Mouse (Mus musculus) heart, postnatal 0 days (tissue): ENCODE measurements at regions not wholly inside any gene's neighbourhood (a gene's known extent, or its start where the extent isn't known, plus 50 kb on each side); places are given as distances from the start of the nearest gene placed in this dataset.
A peak's percentile ranks its signal among the peaks of the same experiment; 100 is the strongest.

ENCODE experiments used
- ATAC-seq: fragments of 200-750 bp; cut with Nextera tagmentation; 2 replicates; pipeline ENCODE4 v1.8.0; 2017; ENCODE audit warnings: low read depth, moderate number of reproducible peaks, moderate library complexity; ENCODE audit not compliant: insufficient read depth
- DNase-seq: peaks from one replicate; pipeline ENCODE4 v3.0.0-alpha.2; 2016; ENCODE audit warnings: low spot score
- H3K27ac ChIP-seq: fragments of 300-500 bp; sonication (generic); 2 replicates; pipeline ENCODE4 v1.5.1; 2014; ENCODE audit warnings: low read depth, mild to moderate bottlenecking
- H3K27me3 ChIP-seq: fragments of 300-500 bp; sonication (generic); 2 replicates; pipeline ENCODE4 v1.6.1; 2014; ENCODE audit warnings: low read length, mixed read lengths; ENCODE audit not compliant: control insufficient read depth, insufficient read depth
- H3K36me3 ChIP-seq: fragments of 300-500 bp; sonication (generic); replicated peaks from 2 replicates; pipeline ENCODE4 v1.6.1; 2014; ENCODE audit warnings: low read length, mixed read lengths; ENCODE audit not compliant: control insufficient read depth, insufficient read depth
- H3K4me1 ChIP-seq: fragments of 300-500 bp; sonication (generic); 2 replicates; pipeline ENCODE4 v1.6.1; 2014; ENCODE audit warnings: antibody characterized with exemption; ENCODE audit not compliant: control insufficient read depth, insufficient read depth
- H3K4me2 ChIP-seq: fragments of 300-500 bp; sonication (generic); 2 replicates; pipeline ENCODE4 v1.6.1; 2014; ENCODE audit warnings: low read depth, mild to moderate bottlenecking, low read length, moderate library complexity
- H3K4me3 ChIP-seq: fragments of 300-500 bp; sonication (generic); 2 replicates; pipeline ENCODE4 v1.5.1; 2014; ENCODE audit warnings: low read depth, low read length
- H3K9ac ChIP-seq: fragments of 300-500 bp; sonication (generic); replicated peaks from 2 replicates; pipeline ENCODE4 v1.6.1; 2014; ENCODE audit warnings: low read depth, low read length, mixed read lengths
- H3K9me3 ChIP-seq: fragments of 300-500 bp; sonication (generic); replicated peaks from 2 replicates; pipeline ENCODE4 v1.6.1; 2016; ENCODE audit warnings: low read length; ENCODE audit not compliant: control insufficient read depth
- CTCF ChIP-seq: IDR thresholded peaks from 2 replicates; pipeline ENCODE4 v1.5.1; 2016; ENCODE audit warnings: antibody characterized with exemption, control low read depth, low read depth
- EP300 ChIP-seq: IDR thresholded peaks from 2 replicates; pipeline ENCODE4 v1.6.1; 2016; ENCODE audit warnings: antibody characterized with exemption, low read depth
- WGBS: fragments of 180-500 bp; shearing (Covaris S2); extraction: QIAGEN DNeasy Blood & Tissue Kit; methylation state at CpG from one replicate; pipeline ENCODE4 v1.1.7; 2014; 5-methylcytosine and 5-hydroxymethylcytosine counted together

- TF ChIP-seq CTCF (no peak), EP300 (no peak)
- 86% methylated on average over 4 of the region's 4 CpGs for WGBS
- Histone ChIP-seq H3K36me3 (no peaks in the 10 kb centered on the region), H3K4me3 (no peak overlapping the region), H3K4me2 (no peak overlapping the region), H3K9me3 (no peaks in the 10 kb centered on the region), H3K27me3 (no peaks in the 10 kb centered on the region), H3K27ac (no peak overlapping the region), H3K9ac (no peak overlapping the region), H3K4me1 (0 out of 2 replicates have a peak, but pooled peaks cover 6% of the 10 kb centered on the region)
- no peak for DNase-seq
- ATAC-seq = no peak
Observed at GRCm38 (mm10) chr12:52379245-52379644, 124.5 kb upstream of the Arhgap5 start.

DNA sequence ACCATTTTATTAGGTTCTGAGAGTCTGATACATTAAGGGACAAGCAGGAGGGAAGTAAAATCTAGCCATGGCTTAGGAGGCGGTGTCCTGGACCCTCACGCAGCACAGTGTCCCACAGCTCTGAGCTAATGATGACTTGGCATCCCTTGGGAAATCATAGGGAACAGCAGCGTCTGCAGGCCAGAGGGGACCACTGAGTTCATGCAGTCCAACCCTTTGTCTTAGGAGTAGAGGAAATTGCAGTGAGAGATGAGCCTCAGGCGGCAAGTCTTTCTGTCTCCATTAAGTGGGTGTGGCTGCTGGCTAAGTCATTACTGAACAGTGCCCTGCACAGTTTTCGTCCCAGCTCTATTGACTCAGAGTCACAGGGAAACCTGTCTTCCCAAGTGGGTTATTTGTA lies 123.8 kb upstream of the Arhgap5 start:
- ATAC-seq (no peak), DNase-seq (no peak)
- H3K27me3 ChIP-seq = no peaks in the 10 kb centered on the region
- no peak overlapping the region for H3K9ac ChIP-seq
- H3K4me2 ChIP-seq = no peak overlapping the region
- no peaks in the 10 kb centered on the region for H3K9me3 ChIP-seq
- WGBS = 71% methylated on average over 5 of the region's 5 CpGs
- no peaks in the 10 kb centered on the region for H3K36me3 ChIP-seq
- H3K4me3 ChIP-seq = no peak overlapping the region
- TF ChIP-seq CTCF (no peak), EP300 (no peak)
- H3K4me1 ChIP-seq = 0 out of 2 replicates have a peak, but pooled peaks cover 6% of the 10 kb centered on the region
- no peak overlapping the region for H3K27ac ChIP-seq

DNA sequence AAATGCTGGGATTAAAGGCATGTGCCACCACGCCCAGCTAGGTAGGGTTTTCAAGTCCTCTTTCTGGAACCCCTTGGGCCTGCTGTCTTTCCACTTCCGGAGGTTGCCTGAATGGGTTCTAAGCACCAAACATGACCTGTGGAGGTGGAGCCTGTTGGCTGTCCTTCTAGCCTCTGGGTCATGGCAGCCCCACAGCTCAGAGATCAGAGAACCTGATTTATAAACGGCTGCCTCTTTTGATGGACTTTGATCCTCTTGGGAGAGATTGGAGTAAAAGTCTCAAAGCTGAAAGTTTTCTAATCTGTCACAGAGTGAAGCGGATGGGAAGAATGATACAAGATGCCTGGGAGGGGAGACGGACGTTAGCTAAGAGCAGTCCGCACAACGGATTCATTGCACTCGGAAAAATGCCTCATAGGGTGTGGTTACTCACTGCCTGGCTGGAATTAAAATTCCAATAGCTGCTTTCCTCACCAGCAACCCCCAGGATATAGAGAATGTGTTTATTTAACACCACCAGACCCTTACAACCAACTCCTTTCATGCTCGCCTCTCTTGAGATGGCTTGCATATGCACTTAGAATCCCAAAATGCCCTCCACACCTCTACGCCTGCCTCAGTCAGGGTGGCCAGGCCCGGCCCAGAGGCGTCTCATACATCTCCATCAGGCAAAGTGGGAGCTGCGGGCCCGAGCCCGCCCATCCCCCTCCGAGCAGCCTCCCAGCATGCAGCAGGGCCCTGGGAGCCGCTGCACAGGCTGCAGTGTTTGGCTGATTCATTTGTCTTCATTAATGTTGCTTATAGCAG lies 122.4 kb upstream of the Arhgap5 start:
- Histone ChIP-seq H3K27me3 (no peaks in the 10 kb centered on the region), H3K9ac (no peak overlapping the region), H3K9me3 (no peaks in the 10 kb centered on the region), H3K4me2 (no peak overlapping the region), H3K36me3 (no peaks in the 10 kb centered on the region), H3K4me3 (no peak overlapping the region), H3K4me1 (0 out of 2 replicates have a peak, but pooled peaks cover 6% of the 10 kb centered on the region), H3K27ac (no peak overlapping the region)
- 66% methylated on average over 18 of the region's 18 CpGs for WGBS
- TF ChIP-seq EP300 = no peak
- no peak for DNase-seq
- ATAC-seq = no peak

DNA sequence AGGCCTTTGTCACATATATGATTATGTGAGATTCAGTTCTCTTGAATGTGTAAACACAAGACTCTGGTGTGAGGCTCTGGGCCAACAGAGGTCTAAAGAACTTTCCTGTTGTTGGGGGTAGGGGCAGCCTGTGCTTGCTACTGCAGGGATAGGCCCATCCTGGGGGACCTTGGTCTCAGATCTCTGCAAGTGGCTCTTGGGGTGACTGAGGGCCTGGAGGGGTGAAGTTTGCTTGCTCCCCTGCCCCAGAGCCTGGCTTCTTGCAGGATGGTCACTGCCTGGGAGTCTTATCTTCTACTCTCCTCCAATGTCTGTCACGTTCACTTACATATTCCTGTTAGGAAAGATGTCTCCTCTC lies 121.8 kb upstream of the Arhgap5 start:
- Histone ChIP-seq H3K9me3 (no peaks in the 10 kb centered on the region), H3K27me3 (no peaks in the 10 kb centered on the region), H3K4me1 (0 out of 2 replicates have a peak, but pooled peaks cover 6% of the 10 kb centered on the region), H3K36me3 (no peaks in the 10 kb centered on the region), H3K4me2 (no peak overlapping the region), H3K4me3 (no peak overlapping the region), H3K27ac (no peak overlapping the region), H3K9ac (no peak overlapping the region)
- ATAC-seq (no peak), DNase-seq (no peak)
- TF ChIP-seq EP300 (no peak), CTCF (no peak)
- WGBS = 67% methylated on average over 1 of the region's 1 CpGs

DNA sequence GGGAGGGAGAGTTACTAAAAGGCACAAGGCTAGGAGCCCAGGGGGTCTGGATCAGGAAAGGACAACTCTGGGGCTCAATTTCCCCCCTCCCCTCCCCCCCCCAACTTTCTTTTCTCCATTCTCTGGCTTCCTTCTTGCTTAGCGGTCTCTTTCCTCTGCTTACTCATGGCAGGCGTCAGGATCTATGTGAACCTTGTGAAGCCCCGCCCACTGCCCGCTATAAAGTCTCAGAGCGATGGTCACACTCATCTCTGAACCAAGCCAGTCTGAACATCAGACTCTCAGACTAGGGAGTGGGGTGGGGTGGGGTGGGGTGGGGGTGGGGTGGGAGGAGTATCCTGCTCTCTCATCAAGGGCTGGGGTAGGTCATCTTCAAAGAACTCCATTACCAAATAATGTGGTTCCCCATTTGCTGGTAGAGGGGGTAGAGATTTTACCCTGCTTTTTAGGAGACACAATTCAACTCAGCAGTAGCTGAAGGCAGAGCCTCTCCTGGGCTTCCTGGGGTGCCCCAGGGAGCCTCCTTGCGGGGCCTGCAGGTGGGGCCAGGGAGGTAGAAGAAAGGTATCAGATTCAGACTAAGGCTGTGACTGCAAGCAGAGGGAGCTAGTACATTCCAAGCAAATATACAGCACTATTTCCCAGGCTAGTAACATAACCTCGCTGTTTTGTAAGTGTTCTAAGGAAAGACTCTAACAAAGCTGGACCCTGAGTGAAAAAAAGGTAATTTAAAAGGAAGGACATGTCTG lies 120.8 kb upstream of the Arhgap5 start:
- Histone ChIP-seq H3K27me3 (no peaks in the 10 kb centered on the region), H3K9ac (no peak overlapping the region), H3K4me2 (peak overlapping the region; percentile 35), H3K4me3 (no peak overlapping the region), H3K4me1 (0 out of 2 replicates have a peak, but pooled peaks cover 6% of the 10 kb centered on the region), H3K9me3 (no peaks in the 10 kb centered on the region), H3K36me3 (no peaks in the 10 kb centered on the region), H3K27ac (no peak overlapping the region)
- peak; percentile 15 for DNase-seq
- ATAC-seq = peak; percentile 39; the same call in 1 of the 2 replicates
- 20% methylated on average over 7 of the region's 7 CpGs for WGBS
- TF ChIP-seq EP300 (no peak), CTCF (no peak)
